Mouse (Mus musculus): ENCODE results near the gene Aff3.

DNA sequence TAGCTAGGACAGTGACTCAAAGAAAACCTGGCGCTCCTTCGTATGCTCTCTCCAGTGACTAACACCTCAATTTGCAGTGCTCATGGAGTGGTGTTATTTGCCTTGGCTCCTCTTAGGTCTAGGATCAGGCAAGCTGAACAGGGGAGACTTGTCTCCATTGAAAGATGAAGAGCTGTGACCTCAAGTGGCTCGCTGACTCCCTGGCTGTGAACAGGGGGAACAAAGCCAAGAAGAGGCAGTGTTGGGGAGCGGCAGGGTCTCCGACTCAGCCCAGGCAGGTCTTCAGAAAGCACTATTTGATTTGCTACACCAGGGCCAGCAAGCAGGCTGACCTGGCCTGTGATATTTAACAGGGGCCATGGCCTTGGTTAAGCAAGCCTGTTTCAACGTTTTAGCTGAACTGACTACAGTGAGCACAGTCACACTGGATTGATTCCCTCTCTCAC, 423.5 kb downstream of the Aff3 start:
- TF ChIP-seq CTCF (IDR thresholded peaks at IDR 0.05; ENCODE audit: low read depth) = no peak
- TF ChIP-seq EP300 (IDR thresholded peaks at IDR 0.05; ENCODE audit: low read depth) = no peak
